Mouse (Mus musculus): ENCODE measurements around the gene Foxa2. TPM values are rescaled to one million over a fixed set of nuclear protein-coding genes. Genes with fewer than 3 reads are reported as not detected.

The Foxa2 gene
- polyA plus RNA-seq, 1 experiment = 16.6 TPM

DNA sequence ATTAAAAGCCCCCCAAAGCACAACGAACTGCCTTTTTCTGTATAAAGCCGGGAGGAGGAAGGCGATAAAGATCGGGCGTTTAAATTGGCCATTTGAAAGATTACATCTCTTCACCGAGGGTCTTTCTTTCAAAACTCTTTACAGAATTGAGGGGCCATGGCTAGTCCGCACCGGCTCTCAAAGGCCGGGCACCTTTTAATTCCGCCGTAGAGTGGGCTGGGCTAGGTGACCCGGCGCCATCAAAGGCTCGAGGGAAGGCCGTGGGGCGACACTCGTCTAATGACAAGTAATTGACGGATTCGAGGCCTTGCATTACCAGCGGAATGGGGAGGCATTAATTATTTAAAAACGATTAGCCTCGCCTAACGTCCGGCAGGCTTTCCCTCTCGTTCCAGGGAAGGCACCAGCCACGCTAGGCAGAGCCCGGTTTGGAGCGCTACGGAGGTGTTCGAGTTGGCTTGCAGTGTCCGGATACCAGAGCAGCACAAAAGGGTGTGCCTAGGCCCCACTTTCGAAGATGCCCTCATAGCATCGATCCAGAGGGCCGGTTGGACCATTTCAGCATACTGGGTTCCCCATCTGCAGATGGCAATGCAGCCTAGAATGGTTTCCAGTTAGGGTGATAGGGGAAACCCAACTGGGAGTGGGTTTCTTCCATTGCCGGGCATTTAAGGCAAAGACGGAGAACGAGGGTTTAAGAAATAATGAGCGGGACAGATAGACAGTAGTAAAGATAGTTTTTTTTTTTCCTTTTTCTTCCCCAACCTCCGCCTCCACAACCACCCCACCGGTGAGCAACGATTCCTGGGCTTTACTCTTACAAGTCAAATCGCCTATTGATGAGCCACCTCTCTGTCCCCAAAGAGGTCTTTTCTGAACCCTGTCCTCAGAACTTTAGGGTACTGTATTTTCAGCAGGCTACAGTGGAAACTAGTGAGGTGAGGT lies 8.1 kb downstream of the Foxa2 start:
- H3K36me3 ChIP-seq (ENCODE audit: control insufficient read depth, insufficient read depth, low read length) = no peaks in the 10 kb centered on the region
- no peak for TF ChIP-seq POLR2A (IDR thresholded peaks at IDR 0.05; ENCODE audit: low read depth, low read length)
- TF ChIP-seq CTCF (IDR thresholded peaks at IDR 0.05; ENCODE audit: extremely low read depth, insufficient read length, insufficient replicate concordance, low read depth, low read length) = no peak
- 37% methylated on average over 42 of the region's 42 CpGs for WGBS
- H3K27me3 ChIP-seq (ENCODE audit: control insufficient read depth, insufficient read depth, low read length) = peaks cover 19% of the 10 kb centered on the region
- H3K4me1 ChIP-seq (ENCODE audit: control insufficient read depth, insufficient read depth, insufficient read length, low read length) = peaks cover 3% of the 10 kb centered on the region
- no peak overlapping the region for H3K27ac ChIP-seq (ENCODE audit: insufficient read depth, low read depth, low read length)
- H3K4me3 ChIP-seq (ENCODE audit: low read depth, low read length) = peak overlapping the region; percentile 44; the same call in 1 of the 2 replicates

DNA sequence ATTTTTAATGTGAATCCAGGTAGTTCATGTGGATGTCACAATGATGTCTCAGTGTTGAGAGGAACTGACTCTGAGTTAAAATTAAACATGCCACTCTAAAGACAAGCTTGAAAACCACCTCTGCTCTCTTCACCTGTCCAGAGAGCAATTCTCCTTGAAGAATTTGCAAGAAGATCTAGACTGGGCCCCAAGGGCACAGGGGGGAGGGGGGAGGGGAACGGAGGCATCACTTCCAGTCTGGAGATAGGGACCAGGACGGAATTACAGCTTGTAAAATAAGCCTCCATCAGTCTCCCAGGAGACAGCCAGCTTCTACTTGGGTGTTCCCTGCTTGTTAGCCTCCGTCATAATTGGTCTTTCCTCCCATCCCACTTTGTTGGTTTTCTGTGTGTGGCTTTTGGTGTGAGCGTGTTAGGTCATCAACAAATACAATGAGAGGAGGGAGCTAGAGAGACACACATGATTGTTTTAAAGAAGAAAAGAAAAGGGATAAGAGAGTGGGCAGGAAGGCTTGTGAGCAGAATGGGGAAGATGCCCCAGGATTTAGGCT lies 10.1 kb downstream of the Foxa2 start:
- Histone ChIP-seq H3K36me3 (ENCODE audit: control insufficient read depth, insufficient read depth, low read length) (no peaks in the 10 kb centered on the region), H3K27ac (ENCODE audit: insufficient read depth, low read depth, low read length) (no peak overlapping the region), H3K4me1 (ENCODE audit: control insufficient read depth, insufficient read depth, insufficient read length, low read length) (peaks cover 2% of the 10 kb centered on the region), H3K4me3 (ENCODE audit: low read depth, low read length) (no peak overlapping the region), H3K27me3 (ENCODE audit: control insufficient read depth, insufficient read depth, low read length) (peaks cover 18% of the 10 kb centered on the region)
- no peak for TF ChIP-seq POLR2A (IDR thresholded peaks at IDR 0.05; ENCODE audit: low read depth, low read length)
- TF ChIP-seq CTCF (IDR thresholded peaks at IDR 0.05; ENCODE audit: extremely low read depth, insufficient read length, insufficient replicate concordance, low read depth, low read length) = no peak
- 59% methylated on average over 4 of the region's 4 CpGs for WGBS

DNA sequence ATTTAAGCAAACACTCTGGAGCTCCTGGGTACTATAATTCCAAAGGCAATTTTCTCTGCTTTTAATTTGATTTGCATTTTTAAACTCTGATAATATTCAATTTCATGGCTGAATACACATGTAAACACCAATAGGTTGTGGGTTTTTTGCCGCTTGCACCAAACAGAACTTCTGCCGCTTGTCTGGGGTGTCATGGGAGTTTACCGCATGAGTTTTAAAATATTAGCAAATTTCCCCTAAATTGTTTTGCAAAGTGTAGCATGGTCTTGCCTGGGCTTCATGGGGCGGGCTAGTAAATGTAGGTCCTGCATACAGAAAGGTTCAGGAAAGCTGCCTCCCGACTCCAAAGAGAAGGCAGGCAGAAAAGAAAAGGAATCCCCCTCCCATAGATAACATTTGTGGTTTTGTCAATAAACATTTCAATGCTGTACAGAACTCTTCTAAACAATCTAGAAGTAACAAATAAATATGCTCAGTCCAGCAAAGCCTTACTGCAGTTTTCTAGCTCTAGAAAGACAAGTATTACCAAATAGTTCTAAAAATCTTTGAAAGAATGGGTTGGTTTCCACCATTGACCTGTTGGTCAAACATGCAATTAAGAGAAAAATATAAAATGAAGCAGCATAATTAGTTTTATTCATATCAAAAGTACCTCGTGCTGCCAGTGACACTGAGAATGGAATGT lies 15.6 kb downstream of the Foxa2 start:
- WGBS = 62% methylated on average over 6 of the region's 6 CpGs
- Histone ChIP-seq H3K4me3 (ENCODE audit: low read depth, low read length) (no peak overlapping the region), H3K27ac (ENCODE audit: insufficient read depth, low read depth, low read length) (no peak overlapping the region), H3K27me3 (ENCODE audit: control insufficient read depth, insufficient read depth, low read length) (peaks cover 9% of the 10 kb centered on the region), H3K4me1 (ENCODE audit: control insufficient read depth, insufficient read depth, insufficient read length, low read length) (no peaks in the 10 kb centered on the region), H3K36me3 (ENCODE audit: control insufficient read depth, insufficient read depth, low read length) (no peaks in the 10 kb centered on the region)
- no peak for TF ChIP-seq POLR2A (IDR thresholded peaks at IDR 0.05; ENCODE audit: low read depth, low read length)
- TF ChIP-seq CTCF (IDR thresholded peaks at IDR 0.05; ENCODE audit: extremely low read depth, insufficient read length, insufficient replicate concordance, low read depth, low read length) = no peak

DNA sequence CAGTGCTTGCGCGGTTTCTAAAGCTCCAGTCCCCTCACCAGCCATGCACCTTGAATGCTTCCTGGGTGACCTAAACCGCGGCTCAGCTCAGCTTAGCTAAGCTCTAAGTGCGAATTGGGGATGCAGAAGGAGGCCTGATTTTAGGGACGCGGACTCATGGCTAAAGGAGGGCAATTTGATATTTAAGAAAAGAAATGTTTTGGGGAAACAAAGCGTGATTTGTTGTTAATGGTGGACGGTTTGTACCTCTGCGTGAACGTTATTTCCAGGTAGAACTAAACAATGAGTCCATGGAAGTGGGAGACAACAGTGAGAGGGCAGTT lies 16.2 kb downstream of the Foxa2 start:
- 25% methylated on average over 11 of the region's 11 CpGs for WGBS
- no peak overlapping the region for H3K4me3 ChIP-seq (ENCODE audit: low read depth, low read length)
- no peaks in the 10 kb centered on the region for H3K4me1 ChIP-seq (ENCODE audit: control insufficient read depth, insufficient read depth, insufficient read length, low read length)
- H3K27ac ChIP-seq (ENCODE audit: insufficient read depth, low read depth, low read length) = no peak overlapping the region
- H3K27me3 ChIP-seq (ENCODE audit: control insufficient read depth, insufficient read depth, low read length) = peaks cover 9% of the 10 kb centered on the region
- H3K36me3 ChIP-seq (ENCODE audit: control insufficient read depth, insufficient read depth, low read length) = no peaks in the 10 kb centered on the region
- TF ChIP-seq CTCF (IDR thresholded peaks at IDR 0.05; ENCODE audit: extremely low read depth, insufficient read length, insufficient replicate concordance, low read depth, low read length) = no peak
- no peak for TF ChIP-seq POLR2A (IDR thresholded peaks at IDR 0.05; ENCODE audit: low read depth, low read length)

DNA sequence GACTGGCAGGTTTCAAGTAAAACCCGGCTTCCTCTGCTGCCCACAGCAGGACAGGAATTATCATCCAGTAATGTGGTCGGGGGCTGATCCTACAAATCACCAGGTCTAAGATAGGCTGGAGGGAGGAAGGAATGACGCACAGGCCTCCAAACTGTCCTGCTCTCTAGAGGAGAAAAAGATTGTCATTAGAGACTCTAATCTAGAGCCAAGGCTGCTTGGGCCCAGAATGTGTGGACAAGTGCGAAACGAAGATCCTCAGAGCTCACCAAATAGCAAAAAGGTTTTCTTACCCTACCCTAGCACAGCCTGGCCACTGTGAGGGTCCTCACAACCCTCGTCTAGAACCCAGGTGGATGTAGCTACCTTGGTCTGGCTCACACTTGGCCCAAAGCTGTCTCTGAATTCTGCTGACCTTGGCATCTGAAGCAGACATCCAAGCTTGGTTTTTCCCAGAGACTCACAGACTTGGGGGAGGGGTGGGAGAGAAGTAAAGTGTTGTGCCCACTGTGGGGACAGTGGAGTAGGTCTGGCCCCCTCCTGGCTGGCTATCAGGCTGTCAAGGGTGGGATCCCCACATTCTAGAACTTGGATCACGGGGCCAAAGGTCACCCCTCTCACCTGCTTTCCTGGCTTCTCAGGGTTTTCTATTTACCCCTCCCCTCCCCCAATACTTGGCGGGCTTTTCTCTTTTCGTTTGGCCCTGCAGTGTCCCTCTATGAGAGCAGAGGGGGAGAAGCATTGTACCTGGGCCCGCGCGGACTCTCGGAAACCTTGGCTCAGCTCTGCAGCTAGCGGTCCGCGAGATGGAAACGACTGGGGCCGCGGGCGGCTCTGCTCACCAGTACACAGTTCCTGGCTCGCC lies 16.8 kb downstream of the Foxa2 start:
- peaks cover 2% of the 10 kb centered on the region; the same call in 1 of the 2 replicates for H3K4me1 ChIP-seq (ENCODE audit: control insufficient read depth, insufficient read depth, insufficient read length, low read length)
- H3K27me3 ChIP-seq (ENCODE audit: control insufficient read depth, insufficient read depth, low read length) = peaks cover 9% of the 10 kb centered on the region
- H3K4me3 ChIP-seq (ENCODE audit: low read depth, low read length) = peak overlapping the region; percentile 20; the same call in 1 of the 2 replicates
- 25% methylated on average over 21 of the region's 21 CpGs for WGBS
- H3K36me3 ChIP-seq (ENCODE audit: control insufficient read depth, insufficient read depth, low read length) = no peaks in the 10 kb centered on the region
- TF ChIP-seq POLR2A (IDR thresholded peaks at IDR 0.05; ENCODE audit: low read depth, low read length) (no peak), CTCF (IDR thresholded peaks at IDR 0.05; ENCODE audit: extremely low read depth, insufficient read length, insufficient replicate concordance, low read depth, low read length) (no peak)
- H3K27ac ChIP-seq (ENCODE audit: insufficient read depth, low read depth, low read length) = no peak overlapping the region

DNA sequence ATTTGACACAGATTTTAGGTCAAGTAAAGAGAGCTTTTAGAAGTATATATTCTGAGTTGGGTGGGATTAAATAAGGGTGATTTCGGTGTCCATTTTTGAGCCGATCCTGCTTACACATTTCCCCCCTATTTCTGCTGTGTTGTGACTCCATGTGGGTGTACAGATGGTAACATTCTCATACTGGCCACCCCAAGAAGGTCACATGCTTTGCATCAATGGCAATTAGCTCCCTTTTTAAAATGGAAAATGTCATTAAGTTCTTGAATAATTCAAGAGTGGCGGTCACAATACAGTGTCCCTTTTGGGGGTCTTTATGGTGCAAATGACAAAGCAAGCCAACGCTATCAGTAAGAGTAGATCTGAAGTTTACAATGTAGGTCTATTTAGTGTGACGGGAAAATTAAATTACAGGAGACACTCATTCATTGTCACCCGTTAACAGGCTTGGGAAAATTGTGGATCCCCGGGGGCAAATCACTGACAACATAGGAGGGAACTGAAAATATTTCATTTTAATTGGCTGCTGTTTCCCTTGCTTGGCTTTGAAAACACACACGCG lies 17.6 kb downstream of the Foxa2 start:
- whole genome bisulfite sequencing = 68% methylated on average over 9 of the region's 9 CpGs

More for the DNA sequence above, 17.6 kb downstream of the Foxa2 start:
- peaks cover 2% of the 10 kb centered on the region; the same call in 1 of the 2 replicates for H3K4me1 ChIP-seq (ENCODE audit: control insufficient read depth, insufficient read depth, insufficient read length, low read length)
- H3K27ac ChIP-seq (ENCODE audit: insufficient read depth, low read depth, low read length) = no peak overlapping the region
- peaks cover 9% of the 10 kb centered on the region for H3K27me3 ChIP-seq (ENCODE audit: control insufficient read depth, insufficient read depth, low read length)
- no peaks in the 10 kb centered on the region for H3K36me3 ChIP-seq (ENCODE audit: control insufficient read depth, insufficient read depth, low read length)
- no peak for TF ChIP-seq POLR2A (IDR thresholded peaks at IDR 0.05; ENCODE audit: low read depth, low read length)
- TF ChIP-seq CTCF (IDR thresholded peaks at IDR 0.05; ENCODE audit: extremely low read depth, insufficient read length, insufficient replicate concordance, low read depth, low read length) = no peak
- no peak overlapping the region for H3K4me3 ChIP-seq (ENCODE audit: low read depth, low read length)

Measured in small intestine, adult 2 months (tissue).